Mouse (Mus musculus) G1E (cell line): ENCODE measurements around the gene Vangl1. TPM values are rescaled to one million over a fixed set of nuclear protein-coding genes. Genes with fewer than 3 reads are reported as not detected.
"Not testable (repeated sequence)": the region's sequence is repeated elsewhere in the genome, so short reads cannot be mapped to it uniquely, and the experiment has no call there.

Source experiments
- ATAC-seq: 2 replicates; pipeline ENCODE4 v1.8.0; 2016; ENCODE audit warnings: mild to moderate bottlenecking; ENCODE audit not compliant: insufficient number of reproducible peaks, poor library complexity, low FRiP score, severe bottlenecking; ENCODE audit errors: extremely low read depth
- DNase-seq: peaks from one replicate; pipeline ENCODE4 v3.0.0; 2012; ENCODE audit warnings: low spot score
- H3K27me3 ChIP-seq: 2 replicates; pipeline ENCODE4 v1.6.1; 2012; ENCODE audit warnings: mild to moderate bottlenecking, low read length, inconsistent platforms; ENCODE audit not compliant: insufficient read depth
- H3K36me3 ChIP-seq: replicated peaks from 2 replicates; pipeline ENCODE3; 2012; ENCODE audit warnings: mild to moderate bottlenecking, inconsistent platforms
- H3K4me1 ChIP-seq: 2 replicates; pipeline ENCODE4 v1.6.1; 2012; ENCODE audit warnings: low read depth, low read length, inconsistent platforms, mixed read lengths; ENCODE audit not compliant: insufficient read depth
- H3K4me3 ChIP-seq: 2 replicates; pipeline ENCODE4 v1.5.1; 2012; ENCODE audit warnings: low read depth, mild to moderate bottlenecking, inconsistent platforms, low read length, moderate library complexity, mixed read lengths
- H3K9me3 ChIP-seq: replicated peaks from 2 replicates; pipeline ENCODE4 v1.6.1; 2012; ENCODE audit warnings: inconsistent platforms
- CTCF ChIP-seq: IDR thresholded peaks from 2 replicates; pipeline ENCODE4 v1.5.1; 2012; ENCODE audit warnings: low read depth, low read length, inconsistent platforms, mixed read lengths
- GATA1 ChIP-seq: IDR thresholded peaks from 2 replicates; pipeline ENCODE4 v1.6.1; 2012; ENCODE audit warnings: borderline replicate concordance, low read length, inconsistent platforms, mixed read lengths
- GATA2 ChIP-seq: IDR thresholded peaks from 2 replicates; pipeline ENCODE4 v1.6.1; 2012; ENCODE audit warnings: low read depth, low read length, inconsistent platforms, borderline replicate concordance
- POLR2AphosphoS5 ChIP-seq: IDR thresholded peaks from 2 replicates; pipeline ENCODE4 v1.6.1; 2012; ENCODE audit warnings: low read depth, low read length, inconsistent platforms; ENCODE audit not compliant: insufficient replicate concordance
- TAL1 ChIP-seq: conservative IDR thresholded peaks from 2 replicates; pipeline ENCODE4 v1.6.1; 2012; ENCODE audit warnings: low read depth, low read length, inconsistent platforms, mixed read lengths
- polyA plus RNA-seq: library from polyadenylated mRNA; stranded (reverse); fragments of >175 nt; gene quantifications from 2 replicates; pipeline ENCODE4 v1.2.3, GENCODE M21; 2012
- total RNA-seq, 2 experiments: library from RNA; stranded (forward) in 1 of 2; stranded (reverse) in 1 of 2; fragments of 200-1000 nt in 1 of 2; fragments of >200 nt in 1 of 2; fragmentation: Nextera tagmentation in 1 of 2; gene quantifications; 2 replicates each; pipeline ENCODE4 v1.2.3; 2014 to 2017

Gene Vangl1
- total and polyA plus RNA-seq, 3 experiments, result 22.7 to 56.6 (median 25.6) TPM

- no peak for ATAC-seq
- no peak for DNase-seq
- Histone ChIP-seq H3K4me1 (no peaks in the 10 kb centered on the region), H3K4me3 (no peak overlapping the region), H3K36me3 (no peaks in the 10 kb centered on the region), H3K9me3 (no peaks in the 10 kb centered on the region), H3K27me3 (peaks cover 12% of the 10 kb centered on the region)
- TF ChIP-seq TAL1, result no peak
- no peak for TF ChIP-seq GATA2
- no peak for TF ChIP-seq CTCF
- TF ChIP-seq GATA1, result no peak
- no peak for TF ChIP-seq POLR2AphosphoS5
These were observed 7.8 kb upstream of the Vangl1 start for GRCm38 (mm10) chr3:102212336-102212735.

GRCm38 (mm10) chr3:102211340-102211739 lies 6.8 kb upstream of the Vangl1 start:
- ATAC-seq (no peak), DNase-seq (no peak)
- H3K36me3 ChIP-seq, result no peaks in the 10 kb centered on the region

GRCm38 (mm10) chr3:102210775-102211174 lies 6.3 kb upstream of the Vangl1 start:
- no peak for ATAC-seq
- no peaks in the 10 kb centered on the region for H3K36me3 ChIP-seq
- H3K4me3 ChIP-seq, result no peak overlapping the region
- peaks cover 16% of the 10 kb centered on the region for H3K27me3 ChIP-seq
- DNase-seq, result no peak
- no peaks in the 10 kb centered on the region for H3K9me3 ChIP-seq
- no peaks in the 10 kb centered on the region for H3K4me1 ChIP-seq
- TF ChIP-seq CTCF (peak; percentile 90), GATA2 (no peak), GATA1 (no peak), POLR2AphosphoS5 (no peak), TAL1 (no peak)

More at GRCm38 (mm10) chr3:102211340-102211739, 6.8 kb upstream of the Vangl1 start:
- TF ChIP-seq CTCF, result no peak
- TF ChIP-seq POLR2AphosphoS5, result no peak
- no peak for TF ChIP-seq TAL1
- TF ChIP-seq GATA2, result no peak
- no peak for TF ChIP-seq GATA1
- Histone ChIP-seq H3K4me1 (no peaks in the 10 kb centered on the region), H3K9me3 (no peaks in the 10 kb centered on the region), H3K27me3 (peaks cover 15% of the 10 kb centered on the region), H3K4me3 (no peak overlapping the region)

GRCm38 (mm10) chr3:102208861-102209260 lies 4.4 kb upstream of the Vangl1 start:
- no peaks in the 10 kb centered on the region for H3K4me1 ChIP-seq
- no peaks in the 10 kb centered on the region for H3K36me3 ChIP-seq
- DNase-seq, result no peak
- peaks cover 19% of the 10 kb centered on the region for H3K27me3 ChIP-seq
- peaks cover 4% of the 10 kb centered on the region for H3K9me3 ChIP-seq
- ATAC-seq, result no peak
- TF ChIP-seq GATA1, result no peak
- no peak for TF ChIP-seq GATA2
- TF ChIP-seq POLR2AphosphoS5, result no peak
- no peak for TF ChIP-seq TAL1
- no peak for TF ChIP-seq CTCF
- no peak overlapping the region for H3K4me3 ChIP-seq

GRCm38 (mm10) chr3:102205458-102205830 lies 951 bp upstream of the Vangl1 start:
- Histone ChIP-seq H3K4me3 (no peak overlapping the region), H3K36me3 (no peaks in the 10 kb centered on the region), H3K27me3 (peaks cover 28% of the 10 kb centered on the region), H3K4me1 (no peaks in the 10 kb centered on the region), H3K9me3 (peaks cover 6% of the 10 kb centered on the region)
- ATAC-seq (no peak), DNase-seq (no peak)
- no peak for TF ChIP-seq POLR2AphosphoS5
- no peak for TF ChIP-seq GATA1
- TF ChIP-seq CTCF, result no peak
- TF ChIP-seq GATA2, result no peak
- TF ChIP-seq TAL1, result no peak

GRCm38 (mm10) chr3:102204734-102205457 lies 403 bp upstream of the Vangl1 start:
- not testable (repeated sequence) for DNase-seq, H3K9me3 ChIP-seq, H3K36me3 ChIP-seq, H3K4me3 ChIP-seq, H3K4me1 ChIP-seq, ATAC-seq
- peaks cover 29% of the 10 kb centered on the region for H3K27me3 ChIP-seq
